Mouse (Mus musculus) forebrain, embryonic 11.5 days (tissue): ENCODE data around the gene Wdr59. TPM values are rescaled to one million over a fixed set of nuclear protein-coding genes. Genes with fewer than 3 reads are reported as not detected.

Experiments used
- ATAC-seq: fragments of 200-750 bp; cut with Nextera tagmentation; replicated peaks from 2 replicates; pipeline ENCODE4 v1.8.0; 2017; ENCODE audit warnings: moderate TSS enrichment; ENCODE audit not compliant: low FRiP score
- DNase-seq: peaks from one replicate; pipeline ENCODE4 v3.0.0-alpha.2; 2017; ENCODE audit warnings: low spot score
- H3K27ac ChIP-seq: fragments of 300-500 bp; sonication (generic); 2 replicates; pipeline ENCODE4 v1.5.1; 2014; ENCODE audit warnings: low read depth, low read length
- H3K27me3 ChIP-seq: fragments of 300-500 bp; sonication (generic); 2 replicates; pipeline ENCODE4 v1.6.1; 2014; ENCODE audit warnings: mild to moderate bottlenecking, low read length, mixed read lengths; ENCODE audit not compliant: control insufficient read depth, insufficient read depth
- H3K36me3 ChIP-seq: fragments of 300-500 bp; sonication (generic); 2 replicates; pipeline ENCODE4 v1.6.1; 2014; ENCODE audit warnings: mild to moderate bottlenecking, low read length, moderate library complexity, mixed read lengths; ENCODE audit not compliant: control insufficient read depth, insufficient read depth
- H3K4me1 ChIP-seq: fragments of 300-500 bp; sonication (generic); replicated peaks from 2 replicates; pipeline ENCODE4 v1.6.1; 2014; ENCODE audit warnings: low read length, mixed read lengths; ENCODE audit not compliant: control insufficient read depth, insufficient read depth
- H3K4me2 ChIP-seq: fragments of 300-500 bp; sonication (generic); 2 replicates; pipeline ENCODE4 v1.6.1; 2014; ENCODE audit warnings: low read depth, mild to moderate bottlenecking, low read length, moderate library complexity, mixed read lengths; ENCODE audit not compliant: severe bottlenecking
- H3K4me3 ChIP-seq: fragments of 300-500 bp; sonication (generic); 2 replicates; pipeline ENCODE4 v1.5.1; 2014; ENCODE audit warnings: low read depth, low read length
- H3K9ac ChIP-seq: fragments of 300-500 bp; sonication (generic); 2 replicates; pipeline ENCODE4 v1.6.1; 2014; ENCODE audit warnings: low read length
- H3K9me3 ChIP-seq: fragments of 300-500 bp; sonication (generic); 2 replicates; pipeline ENCODE4 v1.6.1; 2016; ENCODE audit warnings: low read length, mixed read lengths; ENCODE audit not compliant: control insufficient read depth
- WGBS: fragments of 180-500 bp; shearing (Covaris S2); extraction: QIAGEN DNeasy Blood & Tissue Kit; methylation state at CpG from one replicate; pipeline ENCODE4 v1.1.7; 2014; 5-methylcytosine and 5-hydroxymethylcytosine counted together
- polyA plus RNA-seq: library from polyadenylated mRNA; unstranded; fragments of >200 nt; fragmentation: Nextera tagmentation; extraction: Ambion mirVana; gene quantifications from 2 replicates; pipeline ENCODE4 v1.2.1, GENCODE M21; 2014

Wdr59 gene
- polyA plus RNA-seq, 1 experiment from 2014 or later, result 3.7 TPM

DNA sequence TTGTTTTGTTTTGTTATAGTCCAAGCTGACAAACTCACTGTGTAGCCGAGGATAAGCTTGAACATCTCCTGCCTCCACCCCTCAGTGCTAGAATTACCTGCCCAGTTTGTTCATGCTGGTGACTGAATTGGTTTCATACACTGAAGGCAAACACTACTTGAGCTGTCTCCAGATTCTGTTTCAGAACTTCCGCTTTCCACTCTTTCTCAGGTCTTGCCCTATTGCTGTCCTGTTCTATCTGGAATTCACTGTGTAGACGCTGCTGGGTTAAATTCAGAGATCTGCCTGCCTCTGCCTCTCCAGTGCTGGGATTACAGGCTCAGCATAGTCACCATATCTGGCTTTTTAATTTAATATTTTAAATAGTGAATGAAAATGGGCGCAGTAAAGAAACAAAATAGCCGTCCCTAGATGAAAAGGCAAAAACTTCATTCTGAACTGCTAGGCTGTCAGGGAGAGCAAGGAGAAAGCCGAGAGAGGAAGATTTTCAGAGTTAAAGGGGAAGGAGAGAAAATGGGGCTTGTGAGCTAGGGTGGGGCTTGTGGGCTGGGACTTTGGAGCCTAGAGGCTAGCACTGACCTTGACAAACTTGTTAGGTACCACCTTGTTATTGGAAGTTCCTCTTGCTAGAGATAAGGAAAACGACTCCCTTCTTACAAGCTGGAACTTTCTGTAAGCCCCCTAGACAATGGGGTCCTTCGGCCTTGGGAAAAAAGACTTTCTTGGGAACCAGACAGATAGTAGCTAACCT, 23.7 kb upstream of the Wdr59 start:
- no peaks in the 10 kb centered on the region for H3K27me3 ChIP-seq
- DNase-seq (no peak), ATAC-seq (no peak)
- 0 out of 2 replicates have a peak, but pooled peaks cover 2% of the 10 kb centered on the region for H3K4me1 ChIP-seq
- H3K4me2 ChIP-seq, result no peak overlapping the region
- H3K36me3 ChIP-seq, result no peaks in the 10 kb centered on the region; the same call in 1 of the 2 replicates
- no peak overlapping the region for H3K9ac ChIP-seq
- H3K4me3 ChIP-seq, result no peak overlapping the region
- H3K9me3 ChIP-seq, result no peaks in the 10 kb centered on the region
- 88% methylated on average over 8 of the region's 8 CpGs for WGBS
- no peak overlapping the region for H3K27ac ChIP-seq

DNA sequence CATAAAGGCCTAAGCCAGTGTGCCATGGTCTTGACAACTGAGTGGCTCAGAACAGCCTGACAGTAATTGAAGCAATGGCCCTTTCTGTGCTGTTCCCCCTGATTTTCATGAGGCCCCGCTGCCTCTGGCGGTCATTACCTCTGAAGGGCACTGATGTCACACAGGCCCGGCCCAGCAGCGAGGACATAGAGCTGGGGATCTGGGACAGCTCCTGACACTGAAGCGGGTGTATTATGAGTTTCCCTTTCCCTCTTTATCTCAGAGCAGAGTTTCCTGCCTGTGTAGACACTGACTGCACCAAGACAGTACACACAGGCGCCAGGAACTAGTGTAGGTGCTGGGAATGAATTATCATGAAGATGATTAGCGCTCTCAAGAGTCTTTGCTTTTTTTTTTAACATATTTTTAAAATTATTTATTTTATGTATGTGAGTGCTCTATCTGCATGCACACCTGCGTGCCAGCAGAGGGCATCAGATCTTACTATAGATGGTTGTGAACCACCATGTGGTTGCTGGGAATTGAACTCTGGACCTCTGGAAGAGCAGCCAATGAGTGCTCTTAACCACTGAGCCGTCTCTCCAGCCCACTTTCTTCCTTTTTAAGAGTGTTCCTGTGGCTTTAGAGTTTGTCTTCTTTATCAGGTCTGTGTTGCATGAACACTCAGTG, 22.0 kb upstream of the Wdr59 start:
- Histone ChIP-seq H3K9ac (no peak overlapping the region), H3K9me3 (no peaks in the 10 kb centered on the region), H3K4me1 (peaks cover 6% of the 10 kb centered on the region), H3K4me2 (no peak overlapping the region), H3K27me3 (no peaks in the 10 kb centered on the region), H3K36me3 (no peaks in the 10 kb centered on the region; the same call in 1 of the 2 replicates), H3K27ac (no peak overlapping the region), H3K4me3 (no peak overlapping the region)
- DNase-seq (no peak), ATAC-seq (no peak)
- WGBS, result 93% methylated on average over 9 of the region's 9 CpGs

DNA sequence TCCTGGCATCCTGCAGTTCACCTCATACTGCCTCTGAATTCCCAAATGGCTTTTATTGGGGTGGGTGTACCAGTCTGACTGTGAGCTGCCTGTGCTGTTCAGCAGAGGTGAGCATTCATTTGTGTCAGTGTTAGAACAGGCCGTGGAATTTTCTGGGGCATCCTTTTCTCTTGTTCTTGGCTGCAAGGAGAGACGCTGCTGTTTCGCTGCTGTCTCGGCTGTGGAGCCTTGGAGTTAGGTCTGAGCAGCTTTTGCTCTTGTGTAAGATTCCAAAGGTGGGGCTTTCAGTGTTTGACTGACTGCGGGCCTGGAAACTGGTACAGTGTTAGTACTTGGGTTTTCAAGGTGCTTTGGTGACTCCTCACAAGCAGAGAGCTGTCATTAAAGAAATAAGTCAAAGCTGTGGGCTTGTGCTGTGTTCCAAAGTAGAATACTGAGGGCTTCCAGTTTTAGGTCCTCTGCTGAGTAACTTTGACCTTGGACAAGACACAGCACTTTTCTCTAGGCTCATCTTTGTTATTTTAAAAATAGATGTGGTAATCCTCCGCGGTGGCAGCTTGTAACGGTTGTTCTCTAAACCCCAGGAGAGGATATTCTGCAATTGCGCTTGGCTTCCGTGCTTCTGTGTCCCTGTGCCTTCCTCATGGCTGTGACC, 17.7 kb upstream of the Wdr59 start:
- peak overlapping the region; percentile 83; the same call in 1 of the 2 replicates for H3K4me2 ChIP-seq
- WGBS, result 79% methylated on average over 10 of the region's 10 CpGs
- H3K36me3 ChIP-seq, result no peaks in the 10 kb centered on the region
- peak overlapping the region; percentile 9; the same call in 1 of the 2 replicates for H3K4me3 ChIP-seq
- no peak overlapping the region for H3K27ac ChIP-seq
- 0 out of 2 replicates have a peak overlapping the region, but pooled peaks have one; percentile 4 for H3K9ac ChIP-seq
- H3K4me1 ChIP-seq, result peaks cover 18% of the 10 kb centered on the region
- no peaks in the 10 kb centered on the region for H3K27me3 ChIP-seq
- no peaks in the 10 kb centered on the region for H3K9me3 ChIP-seq
- DNase-seq (no peak), ATAC-seq (no peak)

DNA sequence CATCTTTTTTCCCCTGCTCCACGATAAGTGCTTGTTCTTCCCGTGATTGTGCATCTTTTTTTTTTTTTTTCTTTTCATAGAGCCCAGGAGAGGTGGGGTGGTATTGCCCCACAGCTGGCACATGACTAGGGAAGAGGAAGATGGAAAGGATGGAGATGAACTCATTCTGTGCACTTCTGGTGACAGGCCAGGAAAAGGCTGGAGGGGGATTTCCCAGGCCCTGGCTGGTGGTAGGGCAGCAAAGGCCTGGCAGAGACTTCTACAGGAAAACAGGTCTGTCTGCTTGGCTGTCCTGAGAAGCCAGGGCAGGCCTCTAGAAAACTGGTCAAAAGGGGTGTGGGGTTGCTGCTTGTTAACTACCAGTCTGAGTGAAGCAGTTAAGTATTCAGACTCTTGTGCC, 16.3 kb upstream of the Wdr59 start:
- H3K36me3 ChIP-seq, result no peaks in the 10 kb centered on the region
- WGBS, result 14% methylated on average over 2 of the region's 2 CpGs
- peak overlapping the region; percentile 83 for H3K4me2 ChIP-seq
- H3K4me3 ChIP-seq, result peak overlapping the region; percentile 96
- H3K9ac ChIP-seq, result peak overlapping the region; percentile 97
- no peak for DNase-seq
- H3K4me1 ChIP-seq, result peaks cover 18% of the 10 kb centered on the region
- no peak for ATAC-seq
- H3K27me3 ChIP-seq, result no peaks in the 10 kb centered on the region
- no peaks in the 10 kb centered on the region for H3K9me3 ChIP-seq
- H3K27ac ChIP-seq, result no peak overlapping the region

DNA sequence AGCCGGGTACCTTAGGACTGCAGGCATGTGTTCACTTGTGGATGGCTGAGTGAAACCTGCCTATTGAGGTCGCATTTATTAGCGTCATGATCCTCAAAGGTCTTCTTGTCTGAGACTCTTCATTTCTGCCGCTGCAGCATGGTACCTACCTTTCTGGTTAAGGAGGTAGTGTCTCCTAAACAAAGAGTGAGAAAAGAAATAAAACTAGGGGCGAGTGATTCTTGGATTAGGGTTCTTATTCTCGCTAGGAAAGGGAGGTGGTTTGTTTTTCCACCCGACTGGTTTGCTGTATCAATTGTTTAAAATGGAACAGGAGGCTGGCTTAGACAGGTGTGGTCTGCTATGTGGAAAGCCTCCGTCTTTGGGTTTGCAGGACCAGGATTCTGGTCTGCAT, 15.9 kb upstream of the Wdr59 start:
- 2% methylated on average over 8 of the region's 8 CpGs for WGBS
- H3K27ac ChIP-seq, result no peak overlapping the region
- no peak for DNase-seq

DNA sequence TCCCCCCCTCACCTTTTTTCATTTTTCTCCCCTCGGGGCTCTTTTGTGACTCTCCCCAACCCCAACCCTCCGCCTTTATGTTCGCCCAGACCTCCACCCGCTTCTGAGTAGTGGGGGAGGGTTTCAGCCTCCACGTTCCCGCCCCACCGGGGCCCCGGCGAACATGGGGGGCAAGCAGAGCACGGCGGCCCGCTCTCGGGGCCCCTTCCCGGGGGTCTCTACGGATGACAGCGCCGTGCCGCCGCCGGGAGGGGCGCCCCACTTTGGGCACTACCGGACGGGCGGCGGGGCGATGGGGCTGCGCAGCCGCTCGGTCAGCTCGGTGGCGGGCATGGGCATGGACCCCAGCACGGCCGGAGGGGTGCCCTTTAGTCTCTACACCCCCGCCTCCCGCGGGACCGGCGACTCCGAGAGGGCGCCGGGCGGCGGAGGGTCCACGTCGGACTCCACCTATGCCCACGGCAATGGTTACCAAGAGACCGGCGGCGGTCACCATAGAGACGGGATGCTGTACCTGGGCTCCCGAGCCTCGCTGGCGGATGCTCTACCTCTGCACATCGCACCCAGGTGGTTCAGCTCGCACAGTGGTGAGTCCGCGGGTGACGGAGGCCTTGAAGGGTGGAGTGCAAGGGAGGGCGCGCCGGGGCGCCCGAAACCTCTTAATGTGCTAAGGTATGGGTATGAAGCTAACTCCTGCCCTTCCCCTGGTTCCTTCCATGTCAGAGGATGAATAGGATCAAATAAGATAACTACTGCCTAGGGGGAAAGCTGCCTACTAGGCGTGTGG, 15.3 kb upstream of the Wdr59 start:
- ATAC-seq, result peak; percentile 59
- Histone ChIP-seq H3K27me3 (no peaks in the 10 kb centered on the region), H3K4me2 (peak overlapping the region; percentile 83), H3K9me3 (no peaks in the 10 kb centered on the region), H3K4me3 (peak overlapping the region; percentile 96), H3K4me1 (peaks cover 18% of the 10 kb centered on the region), H3K27ac (peak overlapping the region; percentile 90), H3K36me3 (no peaks in the 10 kb centered on the region), H3K9ac (peak overlapping the region; percentile 97)
- under 1% methylated on average over 58 of the region's 64 CpGs for WGBS
- DNase-seq, result peak; percentile 75

More for the DNA sequence above, 15.9 kb upstream of the Wdr59 start:
- H3K4me2 ChIP-seq, result peak overlapping the region; percentile 83
- H3K36me3 ChIP-seq, result no peaks in the 10 kb centered on the region
- no peak for ATAC-seq
- H3K9me3 ChIP-seq, result no peaks in the 10 kb centered on the region
- peak overlapping the region; percentile 96 for H3K4me3 ChIP-seq
- peaks cover 18% of the 10 kb centered on the region for H3K4me1 ChIP-seq
- H3K27me3 ChIP-seq, result no peaks in the 10 kb centered on the region
- peak overlapping the region; percentile 97 for H3K9ac ChIP-seq

DNA sequence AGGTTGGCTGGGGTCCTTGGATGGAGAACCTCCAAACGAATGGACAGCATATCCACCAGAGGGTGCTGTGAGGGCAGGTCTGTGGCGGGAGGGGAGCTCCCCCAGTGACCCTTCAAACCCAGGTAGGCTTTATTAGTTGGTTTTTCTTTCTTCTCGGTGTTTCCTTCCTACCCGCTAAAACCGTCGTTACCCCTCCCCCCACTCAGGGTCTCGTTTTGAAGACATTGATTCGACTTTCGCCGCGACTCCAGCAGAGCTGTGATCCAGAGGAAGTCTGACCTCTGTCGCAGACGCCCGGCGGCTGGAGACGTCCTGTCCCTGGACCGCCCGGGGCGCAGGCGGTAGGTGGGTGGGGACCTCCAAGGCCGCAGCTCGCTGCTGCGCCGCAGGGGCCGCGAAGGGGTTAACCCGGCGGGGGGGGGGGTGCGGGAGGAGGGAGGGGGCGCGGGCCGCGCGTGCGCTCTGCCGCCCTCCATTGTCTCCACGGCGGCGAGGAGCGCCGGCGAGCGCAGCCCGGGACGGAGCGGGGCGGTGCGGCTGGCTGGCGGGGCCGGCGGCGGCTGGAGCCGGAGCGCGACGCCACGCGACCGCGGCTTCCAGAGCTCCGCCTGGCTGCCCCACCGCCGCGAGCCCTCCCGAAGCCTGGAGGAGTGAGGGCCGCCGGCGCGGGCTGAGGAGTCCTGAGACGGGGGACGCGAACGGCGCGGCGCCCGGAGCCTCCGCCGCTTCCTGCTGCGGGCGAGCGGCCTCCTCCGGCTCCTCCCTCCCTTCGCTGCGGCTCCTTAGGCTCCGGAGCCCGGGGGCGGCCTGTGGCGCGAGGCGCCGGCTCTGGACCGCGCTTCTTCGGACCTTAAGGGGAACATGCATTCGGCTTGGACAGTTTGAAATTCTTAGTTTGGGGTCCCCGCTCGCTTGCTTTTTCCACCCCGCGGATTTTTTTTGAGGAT, 14.4 kb upstream of the Wdr59 start, which contains the start of gene Znrf1:
Znrf1 (plus strand) TSS at position 67 of the 947 bp plus-strand sequence.
- H3K9me3 ChIP-seq, result no peaks in the 10 kb centered on the region
- peak within 1 kb of the TSS; percentile 83 for H3K4me2 ChIP-seq
- peak within 1 kb of the TSS; percentile 90 for H3K27ac ChIP-seq
- H3K36me3 ChIP-seq, result no peaks in the 10 kb centered on the region
- WGBS, result under 1% methylated on average over 58 of the region's 100 CpGs
- peak; percentile 94 for DNase-seq
- H3K9ac ChIP-seq, result peak within 1 kb of the TSS; percentile 97
- H3K27me3 ChIP-seq, result no peaks in the 10 kb centered on the region
- ATAC-seq, result peak; percentile 94
- peak within 1 kb of the TSS; percentile 96 for H3K4me3 ChIP-seq
- H3K4me1 ChIP-seq, result peaks cover 18% of the 10 kb centered on the region
